Comparison of ENCODE assay signal across 31 mouse cellular contexts in genomic region chr11:116347955-116348354, GRCm38 (mm10). TPM values are rescaled to one million over a fixed set of nuclear protein-coding genes. Genes with fewer than 3 reads are reported as not detected.
DNase-seq lines count a peak whose midpoint lies in the region; ATAC-seq lines count a peak whose summit lies in the region.
"Had no signal": no experiment of that assay in that cellular context is flagged by ENCODE, and none has a peak within 500 bp of the region (broad histone marks: within the 10 kb centered on the region; RNA-seq: fewer than 3 reads in every experiment).

No protein-coding gene starts in this region.

- ATAC-seq in kidney, embryonic 16.5 days (ENCODE audit: low FRiP score, low TSS enrichment), result no peak
- ATAC-seq: activated CD4-positive, CD25-positive, alpha-beta regulatory T cell, adult 4 months; intestine, embryonic 15.5 days; midbrain, embryonic 15.5 days had no signal

- no peaks in the 10 kb centered on the region for H3K9me3 ChIP-seq in heart, embryonic 10.5 days
- no peaks in the 10 kb centered on the region for H3K9me3 ChIP-seq in kidney, embryonic 16.5 days (ENCODE audit: low read length)
- H3K9me3 ChIP-seq: embryonic facial prominence, embryonic 12.5 days; hindbrain, embryonic 15.5 days; intestine, embryonic 15.5 days; limb, embryonic 12.5 days; lung, embryonic 15.5 days; midbrain, embryonic 10.5 days; midbrain, embryonic 15.5 days; neural tube, embryonic 15.5 days had no signal

- 0 out of 2 replicates have a peak overlapping the region, but pooled peaks have one; percentile 16 for H3K9ac ChIP-seq in kidney, embryonic 16.5 days (replicated peaks; ENCODE audit: low read length)
- H3K9ac ChIP-seq: embryonic facial prominence, embryonic 12.5 days; hindbrain, embryonic 15.5 days; intestine, embryonic 15.5 days; limb, embryonic 12.5 days; lung, embryonic 15.5 days; midbrain, embryonic 15.5 days; neural tube, embryonic 15.5 days had no signal

- WGBS in heart, embryonic 10.5 days, result 31% methylated on average over 5 of the region's 5 CpGs
- WGBS in kidney, embryonic 16.5 days, result 72% methylated on average over 5 of the region's 5 CpGs

- peaks cover 7% of the 10 kb centered on the region; the same call in 1 of the 2 replicates for H3K27me3 ChIP-seq in heart, embryonic 10.5 days (ENCODE audit: insufficient read depth, poor library complexity, severe bottlenecking)
- no peaks in the 10 kb centered on the region for H3K27me3 ChIP-seq in kidney, embryonic 16.5 days (ENCODE audit: insufficient read depth, low read length)
- H3K27me3 ChIP-seq: CH12.LX; embryonic facial prominence, embryonic 12.5 days; hindbrain, embryonic 15.5 days; intestine, embryonic 15.5 days; limb, embryonic 12.5 days; lung, embryonic 15.5 days; midbrain, embryonic 15.5 days; neural tube, embryonic 15.5 days had no signal

- peak overlapping the region; percentile 52 for H3K27ac ChIP-seq in heart, embryonic 10.5 days
- no peak overlapping the region for H3K27ac ChIP-seq in kidney, embryonic 16.5 days (ENCODE audit: low read length)
- H3K27ac ChIP-seq: embryonic facial prominence, embryonic 12.5 days; hindbrain, embryonic 15.5 days; intestine, embryonic 15.5 days; kidney, postnatal 0 days; limb, embryonic 12.5 days; lung, embryonic 15.5 days; midbrain, embryonic 10.5 days; midbrain, embryonic 15.5 days; neural tube, embryonic 15.5 days had no signal

- peaks cover 24% of the 10 kb centered on the region for H3K4me1 ChIP-seq in heart, embryonic 10.5 days
- peaks cover 4% of the 10 kb centered on the region for H3K4me1 ChIP-seq in kidney, embryonic 16.5 days (ENCODE audit: insufficient read depth, low read length)
- H3K4me1 ChIP-seq: embryonic facial prominence, embryonic 12.5 days; intestine, embryonic 15.5 days; limb, embryonic 12.5 days; lung, embryonic 15.5 days; midbrain, embryonic 15.5 days; neural tube, embryonic 15.5 days had no signal

- intact Hi-C loops in gastrocnemius, postnatal 14 days (cut with DNase I; ENCODE audit: low total_unique reads), result no loop called here
- intact Hi-C loops in left cerebral cortex, postnatal 36 days (cut with DNase I), result no loop called here

- no peak overlapping the region for H3K4me3 ChIP-seq in heart, embryonic 10.5 days
- H3K4me3 ChIP-seq in kidney, embryonic 16.5 days (ENCODE audit: low read length), result no peak overlapping the region
- H3K4me3 ChIP-seq: embryonic facial prominence, embryonic 12.5 days; erythroblast, embryonic 14.5 days; hindbrain, embryonic 15.5 days; intestine, embryonic 15.5 days; limb, embryonic 12.5 days; lung, embryonic 15.5 days; midbrain, embryonic 10.5 days; midbrain, embryonic 15.5 days; neural tube, embryonic 15.5 days had no signal

- no peak overlapping the region for H3K4me2 ChIP-seq in kidney, embryonic 16.5 days (replicated peaks; ENCODE audit: low read depth, low read length)
- H3K4me2 ChIP-seq: embryonic facial prominence, embryonic 12.5 days; hindbrain, embryonic 15.5 days; intestine, embryonic 15.5 days; limb, embryonic 12.5 days; liver, embryonic 11.5 days; lung, embryonic 15.5 days; midbrain, embryonic 15.5 days; neural tube, embryonic 15.5 days had no signal

- DNase-seq in heart, embryonic 10.5 days (ENCODE audit: low spot score), result no peak
- DNase-seq in heart, postnatal 4 days, result no peak
- no peak for DNase-seq in kidney, postnatal 36 days
- peak; percentile 55 for DNase-seq in gastrocnemius, postnatal 14 days
- DNase-seq in left cerebral cortex, postnatal 36 days (ENCODE audit: low spot score in 2 of 2), result no peak
- DNase-seq in cerebellum, postnatal 10 days, result no peak
- DNase-seq: adrenal gland, adult 2 months; cerebellum, adult 2 months; cerebellum, postnatal 25 days; heart, adult 18-20 months; kidney, adult 2 months; layer of hippocampus, adult 9-11 months; right cerebral cortex, postnatal 25 days; spleen, adult 18-20 months; thymus, postnatal 14 days had no signal

- peaks cover 20% of the 10 kb centered on the region for H3K36me3 ChIP-seq in heart, embryonic 10.5 days
- H3K36me3 ChIP-seq in kidney, embryonic 16.5 days (ENCODE audit: insufficient read depth, low read length), result 0 out of 2 replicates have a peak, but pooled peaks cover 10% of the 10 kb centered on the region
- H3K36me3 ChIP-seq: lung, embryonic 15.5 days had no signal

RNA-seq across cellular contexts. Expression of gene Foxj1, which starts 12.8 kb away (rescaled TPM):
- 0.31 and 0.74 TPM in 2 replicates for polyA plus RNA-seq in heart, embryonic 10.5 days (2016; fragmentation: Nextera tagmentation; extraction: Ambion mirVana)
- total RNA-seq in heart, postnatal 4 days (2021), result under 1 TPM in 1 of 2 experiments, not detected in 1; 0.23 TPM
- 2.7 and 3.5 TPM in 2 replicates for polyA plus RNA-seq in kidney, embryonic 16.5 days (2015; fragmentation: Nextera tagmentation; extraction: Ambion mirVana)
- under 1 TPM; 0.22 to 0.27 TPM for total RNA-seq in gastrocnemius, postnatal 14 days (2021)
- 1 to 10 TPM; 5.0 to 5.2 TPM for total RNA-seq in left cerebral cortex, postnatal 36 days (2021)
- total RNA-seq: heart, postnatal 25 days; megakaryocyte progenitor cell, adult 5-6 weeks had no signal
- polyA plus RNA-seq: activated CD4-positive, CD25-positive, alpha-beta regulatory T cell, adult 4 months had no signal

RNA-seq across cellular contexts. Expression of gene Exoc7, which starts 40.9 kb away (rescaled TPM):
- 48.7 and 56.4 TPM in 2 replicates for polyA plus RNA-seq in heart, embryonic 10.5 days (2016; fragmentation: Nextera tagmentation; extraction: Ambion mirVana)
- total RNA-seq in heart, postnatal 4 days (2021), result 10 to 100 TPM; 54.0 to 62.6 TPM
- polyA plus RNA-seq in kidney, embryonic 16.5 days (2015; fragmentation: Nextera tagmentation; extraction: Ambion mirVana), result 71.5 and 72.5 TPM in 2 replicates
- 10 to 100 TPM; 61.9 to 62.3 TPM for total RNA-seq in gastrocnemius, postnatal 14 days (2021)
- 100 to 1,000 TPM in 1 of 2 experiments, 10 to 100 TPM in 1; 93.0 to 100 TPM for total RNA-seq in left cerebral cortex, postnatal 36 days (2021)

Comparison
In these comparisons a context has a peak if more than half of its experiments do, and no peak if none do; other contexts are left out.
1. RNA of gene Foxj1, which starts 12.8 kb away (total RNA-seq): 5.0 to 5.2 TPM in left cerebral cortex, postnatal 36 days; 0.22 to 0.27 TPM in gastrocnemius, postnatal 14 days and 0.23 TPM in heart, postnatal 4 days; every median in the first group is over 4 times any median in the second.